Mouse (Mus musculus) hematopoietic stem cell, adult 5-6 weeks (primary cell): ENCODE measurements around the gene Gm44805. TPM values are rescaled to one million over a fixed set of nuclear protein-coding genes. Genes with fewer than 3 reads are reported as not detected.
A peak's percentile ranks its signal among the peaks of the same experiment; 100 is the strongest.

Experiments
- ATAC-seq, 2 experiments: fragments of 125-278 bp in 1 of 2; replicated peaks in 1 of 2; 2 replicates each; pipeline ENCODE4 v1.8.0; 2016 to 2017; ENCODE audit warnings: inconsistent platforms in 2 of 2, mild to moderate bottlenecking in 2 of 2, moderate number of reproducible peaks in 2 of 2, low read depth in 1 of 2, moderate TSS enrichment in 1 of 2; ENCODE audit not compliant: low FRiP score in 2 of 2, poor library complexity in 2 of 2, severe bottlenecking in 2 of 2, insufficient read depth in 1 of 2, low TSS enrichment in 1 of 2
- total RNA-seq: library from RNA; stranded (forward); fragments of 172-1452, 232-1000 nt; gene quantifications from 2 replicates; pipeline ENCODE4 v1.2.3, GENCODE M21; 2017

Gene Gm44805
- total RNA-seq, 1 experiment from 2014 or later, result not detected

- ATAC-seq, result peak; percentile 80 to 81
Observed at GRCm38 (mm10) chr7:19664955-19665841, 16.0 kb downstream of the Gm44805 start, which contains the start of gene Clptm1. Gene Clptm1 (minus strand): TSS chr7:19665033.

GRCm38 (mm10) chr7:19664455-19664954 lies 16.7 kb downstream of the Gm44805 start:
- ATAC-seq, result 0 out of 4 replicates have a peak, but pooled peaks of 1 of the 2 experiments have one; percentile 2

DNA sequence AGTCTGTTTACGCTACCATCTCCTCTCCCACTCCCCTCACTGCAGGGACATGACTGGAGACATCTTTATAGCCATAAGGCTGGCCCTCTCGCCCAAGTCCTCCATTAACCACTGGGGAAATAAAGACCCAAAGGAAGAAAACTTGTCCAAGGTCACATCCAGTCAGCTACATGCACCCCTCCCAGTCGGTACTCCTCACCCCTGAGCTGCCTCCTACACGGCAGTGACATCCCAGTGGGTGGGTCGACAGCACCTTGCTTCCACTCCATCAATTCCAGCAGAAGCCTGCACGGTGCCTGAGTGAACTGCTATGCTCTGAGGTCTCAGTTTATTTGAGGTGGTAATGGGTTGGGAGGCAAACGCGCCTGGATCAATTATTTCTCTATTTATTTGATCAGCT lies 17.3 kb downstream of the Gm44805 start:
- ATAC-seq, result no peak

DNA sequence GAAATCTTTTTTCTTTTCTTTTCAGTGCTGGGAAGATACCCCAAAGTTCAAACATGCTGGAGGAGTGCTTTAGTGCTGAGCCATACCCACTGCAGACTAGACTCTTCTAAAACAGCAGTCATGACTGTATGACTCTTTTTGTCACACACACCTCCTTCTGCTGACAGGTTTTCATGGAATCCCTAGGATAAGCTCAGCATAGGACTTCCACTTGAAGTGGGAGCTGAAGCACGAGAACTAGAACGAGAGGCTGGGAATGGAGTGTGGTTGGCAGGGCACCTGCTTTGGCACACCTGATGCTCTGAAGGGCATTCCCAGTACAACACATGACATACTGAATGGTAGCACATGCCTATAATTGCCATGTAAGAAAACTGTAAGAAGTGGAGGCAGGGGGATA lies 28.6 kb downstream of the Gm44805 start:
- no peak for ATAC-seq

- ATAC-seq, result peak; percentile 39 to 49; a peak in 2 of 4 replicates
Observed at GRCm38 (mm10) chr7:19651063-19651786, 30.0 kb downstream of the Gm44805 start.

DNA sequence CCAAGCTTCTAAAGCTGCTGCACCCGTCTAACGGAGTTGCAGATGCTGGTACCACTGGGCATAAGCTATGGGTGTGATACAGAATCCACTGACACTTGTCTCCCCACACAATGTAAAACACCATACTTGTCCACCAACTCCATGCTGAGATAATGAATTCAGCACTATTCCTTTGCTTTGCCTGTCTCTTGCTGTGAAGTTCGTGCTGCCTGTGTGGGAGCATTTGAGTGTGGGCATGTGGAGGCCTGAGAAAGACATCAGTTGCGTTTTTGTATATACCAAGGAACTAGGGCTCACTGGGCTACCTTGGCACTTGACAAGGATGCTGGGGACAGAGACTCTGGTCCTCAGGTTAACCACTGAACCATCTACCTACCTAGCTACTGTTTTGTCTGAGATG lies 40.0 kb downstream of the Gm44805 start:
- no peak for ATAC-seq

DNA sequence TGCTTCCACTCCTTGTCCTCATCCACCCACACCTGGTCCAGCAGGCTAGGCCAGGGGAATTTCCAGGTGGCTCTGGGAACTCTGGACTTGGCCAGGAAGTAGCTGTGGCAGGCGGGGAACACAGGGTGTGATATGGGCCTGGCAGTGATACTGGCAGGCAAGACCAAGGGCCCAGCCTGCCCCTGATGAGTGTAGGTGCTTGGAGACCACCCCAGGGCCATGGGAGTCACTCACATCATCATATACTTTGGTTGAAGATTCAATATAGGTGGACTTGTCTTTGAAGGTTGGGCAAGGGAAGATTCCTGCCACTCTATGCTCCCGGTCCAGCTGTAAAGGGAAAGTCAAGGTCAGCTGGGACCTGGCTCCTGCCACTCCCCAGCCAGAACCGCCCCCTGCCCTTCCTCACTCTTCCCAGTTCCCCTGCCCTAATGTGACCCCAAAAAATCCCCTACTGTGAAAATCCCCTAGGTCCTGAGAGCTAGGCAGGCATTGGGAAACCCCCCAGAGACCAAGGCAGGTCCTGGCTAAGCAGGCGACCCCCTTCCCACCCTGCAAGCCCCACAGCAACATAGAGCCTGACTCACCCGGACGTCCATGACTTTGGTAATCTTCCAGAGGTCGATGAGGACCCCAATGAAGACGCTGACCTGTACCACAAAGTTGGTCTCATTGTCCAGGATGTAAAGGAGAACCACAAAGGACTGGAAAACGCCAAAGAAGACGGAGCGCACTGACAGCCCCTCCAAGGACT lies 46.0 kb downstream of the Gm44805 start:
- no peak for ATAC-seq

GRCm38 (mm10) chr7:19634591-19634990 lies 46.6 kb downstream of the Gm44805 start:
- no peak for ATAC-seq

- no peak for ATAC-seq
Observed at GRCm38 (mm10) chr7:19633855-19634254, 47.4 kb downstream of the Gm44805 start.

- ATAC-seq, result no peak
Observed at GRCm38 (mm10) chr7:19633197-19633596, 48.0 kb downstream of the Gm44805 start.

GRCm38 (mm10) chr7:19632720-19633119 lies 48.5 kb downstream of the Gm44805 start:
- no peak for ATAC-seq

DNA sequence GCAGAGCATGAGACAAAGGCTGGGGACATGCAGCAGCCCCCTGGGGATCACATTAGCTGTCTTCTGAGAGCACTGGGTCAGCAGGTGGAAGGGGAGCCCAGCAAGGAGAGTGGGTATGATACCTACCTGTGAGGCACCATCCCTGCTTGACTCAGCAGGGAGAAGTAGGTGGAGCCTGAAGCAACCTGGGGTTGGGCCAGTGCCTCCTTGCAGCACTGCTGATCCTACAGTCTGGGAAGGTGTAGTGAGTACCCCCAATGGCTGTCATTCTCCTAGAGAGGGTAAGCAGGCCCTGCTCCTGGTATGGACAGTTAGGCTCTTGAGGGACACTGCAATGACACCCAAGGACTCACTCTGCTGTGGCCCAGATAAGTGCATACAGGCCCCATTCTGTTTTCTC lies 48.9 kb downstream of the Gm44805 start:
- ATAC-seq, result no peak

DNA sequence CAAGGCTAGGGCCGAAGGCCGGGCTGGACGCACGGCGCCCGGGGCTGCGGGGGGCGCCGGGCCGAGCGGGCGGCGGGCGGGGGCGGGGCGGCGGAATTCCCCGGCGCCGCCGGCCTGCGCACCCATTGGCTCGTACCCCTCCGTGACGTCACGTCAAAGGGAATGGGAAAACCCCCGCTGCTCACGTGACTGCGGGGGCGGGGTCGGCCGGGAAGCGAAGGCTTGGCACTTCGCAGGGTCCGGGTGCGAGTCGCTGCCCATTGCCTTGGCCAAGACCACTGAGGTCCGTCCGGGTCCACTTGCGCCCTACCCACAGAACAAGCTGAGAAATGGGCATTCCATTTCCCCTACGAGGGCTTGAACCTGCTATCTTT lies 51.9 kb downstream of the Gm44805 start, which contains the start of gene Relb:
Gene Relb (minus strand): TSS at position 78 of the 374 bp plus-strand sequence.
- ATAC-seq, result peak in 1 of 2 experiments; percentile 22; a peak in 1 of 4 replicates

DNA sequence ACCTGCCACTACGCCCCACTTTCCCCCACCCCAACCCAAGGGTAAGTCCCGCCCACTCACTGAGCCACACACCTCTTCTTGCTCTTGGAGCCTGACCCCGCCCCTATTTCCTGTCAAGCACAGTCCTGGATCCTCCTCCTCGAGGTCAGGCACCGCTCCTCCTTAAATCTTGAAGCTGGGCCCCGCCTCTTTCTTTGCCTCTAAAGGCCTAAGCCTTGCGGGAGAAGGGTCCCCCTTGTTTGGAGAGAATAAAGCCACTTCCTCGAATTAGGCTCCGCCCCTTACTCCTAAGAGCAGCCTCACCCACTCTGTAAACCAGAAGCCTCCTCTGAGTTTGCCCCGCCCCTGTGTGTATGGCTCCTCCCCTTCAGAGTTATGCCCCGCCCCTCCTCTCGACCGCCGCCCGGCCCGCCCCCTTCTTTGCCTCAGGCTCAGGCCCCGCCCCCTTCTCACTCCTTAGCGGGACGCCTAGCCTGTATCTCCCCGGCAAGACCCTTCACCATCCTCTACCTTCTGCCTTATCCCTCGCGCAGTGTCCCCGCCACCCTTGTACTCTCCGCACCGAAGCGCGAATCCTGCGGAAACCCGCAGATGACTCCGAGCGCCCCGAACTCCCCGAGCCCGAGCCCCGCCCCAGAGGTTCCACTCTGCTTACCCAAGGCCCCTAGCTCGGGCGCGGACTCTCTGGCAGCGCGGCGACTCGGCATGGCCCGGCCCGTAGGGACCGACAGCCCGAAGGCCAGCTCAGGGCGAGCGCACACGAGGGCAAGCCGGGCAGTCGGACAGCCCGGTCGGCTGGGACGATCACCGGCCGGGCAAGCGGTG lies 52.5 kb downstream of the Gm44805 start:
- ATAC-seq, result peak; percentile 89 to 90

- no peak for ATAC-seq
Observed at GRCm38 (mm10) chr7:19628192-19628535, 53.1 kb downstream of the Gm44805 start.

GRCm38 (mm10) chr7:19627721-19628120 lies 53.5 kb downstream of the Gm44805 start:
- no peak for ATAC-seq

DNA sequence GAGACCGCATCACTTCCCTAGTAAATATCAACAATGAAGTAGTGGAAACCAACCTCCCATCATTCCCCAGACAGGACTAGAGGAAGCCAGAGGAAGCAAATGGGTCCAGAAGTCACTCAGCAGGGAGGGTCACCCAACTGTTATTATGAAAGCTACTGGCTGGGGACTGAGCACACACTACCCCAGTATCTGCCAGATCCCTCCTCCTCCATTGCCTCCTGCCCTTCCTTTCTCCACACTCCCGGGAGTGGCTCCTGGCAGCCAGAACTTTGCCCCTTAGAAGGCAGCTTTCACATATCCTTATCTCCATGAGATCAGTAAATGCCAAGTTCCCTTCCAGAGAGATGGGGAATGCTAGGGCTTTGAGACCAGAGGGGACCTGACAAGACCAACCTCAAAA lies 57.8 kb downstream of the Gm44805 start:
- no peak for ATAC-seq
